Mouse (Mus musculus): ENCODE results near the gene Rfc1. TPM values are rescaled to one million over a fixed set of nuclear protein-coding genes. Genes with fewer than 3 reads are reported as not detected.

Gene Rfc1
- total RNA-seq, 2 experiments from 2014 or later, result 43.2 to 43.8 TPM

DNA sequence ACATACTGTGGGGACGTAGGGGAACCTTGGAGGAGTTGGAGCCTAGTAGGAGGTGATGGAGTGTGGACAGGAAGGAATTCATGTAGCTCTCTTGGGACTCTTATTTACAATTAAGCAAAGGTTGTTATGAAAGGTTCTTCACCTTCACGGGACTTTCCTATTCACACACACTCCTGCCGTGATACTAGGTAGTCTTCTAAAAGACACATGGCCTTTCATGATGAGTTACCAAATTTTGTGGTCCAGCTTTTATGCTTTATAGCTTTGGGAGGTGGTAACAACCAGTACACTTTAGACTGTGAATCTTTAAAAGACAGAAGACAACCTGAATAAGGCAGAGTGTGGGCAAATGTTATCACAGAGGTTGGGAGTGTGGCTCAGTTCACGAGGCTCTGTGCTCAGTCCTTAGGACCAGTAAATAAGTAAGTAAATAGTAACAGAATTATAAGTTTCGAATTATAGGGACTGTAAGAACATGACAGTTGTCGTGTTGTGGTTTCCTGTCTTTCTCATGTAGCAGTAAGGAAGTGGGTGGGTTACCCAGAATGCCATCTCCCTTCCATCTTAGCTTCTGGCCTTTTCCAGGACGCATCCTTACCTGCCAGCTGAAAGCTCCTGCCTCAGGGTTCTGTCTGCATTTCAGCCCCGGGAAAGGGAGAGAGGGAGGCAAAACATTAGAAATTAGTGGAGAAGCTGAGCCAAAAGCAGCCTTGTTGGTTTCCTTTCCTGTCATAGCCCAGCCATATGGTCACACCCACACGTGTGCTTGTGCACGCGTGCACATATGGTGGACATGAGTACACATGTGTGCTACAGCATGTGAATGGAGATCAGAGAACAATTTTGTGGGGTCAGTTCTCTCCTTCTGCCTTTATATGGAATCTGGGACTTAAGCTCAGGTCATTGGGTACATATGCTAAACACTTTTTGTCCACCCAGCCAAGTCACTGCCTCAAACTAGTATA lies 117.9 kb downstream of the Rfc1 start:
- ATAC-seq (replicated peaks; ENCODE audit: low FRiP score, poor library complexity, severe bottlenecking), result no peak

DNA sequence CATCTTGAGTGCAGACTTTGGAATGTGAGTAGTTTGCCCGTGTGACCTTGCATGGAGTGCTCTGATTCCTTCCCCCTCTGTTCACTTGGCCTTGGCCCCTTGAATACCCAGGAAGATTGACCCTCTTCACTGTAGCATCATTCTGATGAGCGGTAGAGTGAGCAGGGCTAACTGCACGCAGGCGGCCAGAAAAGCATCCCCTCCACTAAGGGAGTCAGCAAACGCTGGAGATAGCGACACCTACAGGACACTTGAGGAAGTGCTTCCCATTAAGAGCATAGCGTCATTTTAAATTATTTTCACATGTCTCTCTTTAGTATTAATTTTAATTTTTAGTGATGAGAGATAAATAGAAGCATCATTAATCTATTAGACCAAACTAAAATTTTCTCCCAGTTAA lies 122.1 kb downstream of the Rfc1 start:
- 0 out of 2 replicates have a peak, but pooled peaks have one; percentile 25 for ATAC-seq (replicated peaks; ENCODE audit: low FRiP score, poor library complexity, severe bottlenecking)

Other genes with a start within 250 kb of the Rfc1 start
- 2.5 and 4.0 TPM in 2 replicates for gene Tmem156, start 243.5 kb downstream of the Rfc1 start, total RNA-seq (2015; ENCODE audit: low replicate concordance)
- 2.1 and 16.3 TPM in 2 replicates for gene Tmem156, start 243.5 kb downstream of the Rfc1 start, total RNA-seq (2017; ENCODE audit: low replicate concordance)
- 14.4 and 22.2 TPM in 2 replicates for gene Klhl5, start 228.1 kb downstream of the Rfc1 start, total RNA-seq (2015; ENCODE audit: low replicate concordance)
- 6.4 and 6.8 TPM in 2 replicates for gene Klhl5, start 228.1 kb downstream of the Rfc1 start, total RNA-seq (2017; ENCODE audit: low replicate concordance)
- gene Wdr19, start 136.0 kb downstream of the Rfc1 start, total RNA-seq (2015; ENCODE audit: low replicate concordance), result 0.42 and 2.2 TPM in 2 replicates
- 0.13 and 0.61 TPM in 2 replicates for gene Wdr19, start 136.0 kb downstream of the Rfc1 start, total RNA-seq (2017; ENCODE audit: low replicate concordance)
- gene Klb, start 12.6 kb upstream of the Rfc1 start, total RNA-seq (2015; ENCODE audit: low replicate concordance), result not detected in 2 replicates
- gene Klb, start 12.6 kb upstream of the Rfc1 start, total RNA-seq (2017; ENCODE audit: low replicate concordance), result not detected in 2 replicates
- gene Rpl9, start 55.8 kb upstream of the Rfc1 start, total RNA-seq (2015; ENCODE audit: low replicate concordance), result 812 and 916 TPM in 2 replicates
- 392 and 459 TPM in 2 replicates for gene Rpl9, start 55.8 kb upstream of the Rfc1 start, total RNA-seq (2017; ENCODE audit: low replicate concordance)
- 30.6 and 33.1 TPM in 2 replicates for gene Lias, start 55.8 kb upstream of the Rfc1 start, total RNA-seq (2015; ENCODE audit: low replicate concordance)
- 37.1 and 54.7 TPM in 2 replicates for gene Lias, start 55.8 kb upstream of the Rfc1 start, total RNA-seq (2017; ENCODE audit: low replicate concordance)
- gene Ugdh, start 100.3 kb upstream of the Rfc1 start, total RNA-seq (2015; ENCODE audit: low replicate concordance), result 11.9 and 18.0 TPM in 2 replicates
- 4.0 and 17.6 TPM in 2 replicates for gene Ugdh, start 100.3 kb upstream of the Rfc1 start, total RNA-seq (2017; ENCODE audit: low replicate concordance)
- not detected in 2 replicates for gene Gm43552, start 157.2 kb upstream of the Rfc1 start, total RNA-seq (2015; ENCODE audit: low replicate concordance)
- not detected in 2 replicates for gene Gm43552, start 157.2 kb upstream of the Rfc1 start, total RNA-seq (2017; ENCODE audit: low replicate concordance)
- gene Smim14, start 201.5 kb upstream of the Rfc1 start, total RNA-seq (2015; ENCODE audit: low replicate concordance), result 36.5 and 44.3 TPM in 2 replicates
- 13.5 and 18.9 TPM in 2 replicates for gene Smim14, start 201.5 kb upstream of the Rfc1 start, total RNA-seq (2017; ENCODE audit: low replicate concordance)
- gene Ube2k, start 201.6 kb upstream of the Rfc1 start, total RNA-seq (2015; ENCODE audit: low replicate concordance), result 79.6 and 94.1 TPM in 2 replicates
- gene Ube2k, start 201.6 kb upstream of the Rfc1 start, total RNA-seq (2017; ENCODE audit: low replicate concordance), result 34.3 and 37.0 TPM in 2 replicates

Measured in erythroid progenitor cell, adult 5-6 weeks (primary cell).